Mouse (Mus musculus): ENCODE measurements around the gene Pgp. TPM values are rescaled to one million over a fixed set of nuclear protein-coding genes. Genes with fewer than 3 reads are reported as not detected.

The Pgp gene
- total and polyA plus RNA-seq, 2 experiments from 2014 or later, result 74.1 to 94.1 TPM

DNA sequence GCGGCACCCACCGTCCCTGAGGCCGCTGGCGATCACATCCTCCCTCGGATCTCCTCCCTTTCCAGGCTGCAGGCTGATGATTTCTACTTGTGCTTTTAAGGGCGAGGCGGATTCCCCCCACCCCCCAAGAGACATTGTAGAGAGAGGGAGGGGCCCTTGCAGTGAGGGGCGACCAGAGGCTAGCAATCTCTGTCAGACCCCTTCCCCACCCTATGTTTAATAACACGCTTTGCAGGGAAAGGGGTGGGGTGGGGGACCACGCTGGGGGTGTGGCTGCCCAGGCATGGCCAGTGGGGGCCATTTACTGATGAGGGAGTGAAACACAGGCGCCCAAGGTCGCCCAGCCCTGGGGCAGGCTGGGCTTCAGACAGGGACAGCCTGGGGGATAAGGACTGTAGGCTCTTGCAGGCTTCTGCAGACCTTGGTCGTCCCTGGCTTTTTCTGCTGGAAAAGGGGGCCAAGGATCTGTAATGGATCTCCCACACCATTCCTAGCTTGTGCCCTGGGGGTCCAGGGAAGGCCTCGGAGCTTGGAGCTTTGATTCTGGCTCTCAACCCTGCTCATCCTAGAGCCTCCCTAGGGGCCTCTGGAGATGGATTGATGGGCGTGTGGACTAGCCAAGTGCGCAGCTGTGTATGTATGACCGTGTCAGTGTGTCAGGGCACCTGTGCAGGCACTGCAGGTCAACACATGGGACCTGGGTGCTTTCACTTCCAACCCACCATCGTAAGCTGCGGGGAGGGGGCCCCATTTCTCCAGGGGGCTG, 19.3 kb downstream of the Pgp start:
- WGBS, result 12% methylated on average over 19 of the region's 19 CpGs
- peak; percentile 50 for DNase-seq (ENCODE audit: low spot score)
- Histone ChIP-seq H3K4me2 (ENCODE audit: low read depth, low read length) (peak overlapping the region; percentile 70), H3K27me3 (ENCODE audit: insufficient read depth, low read length) (no peaks in the 10 kb centered on the region), H3K36me3 (ENCODE audit: insufficient read depth, low read length) (no peaks in the 10 kb centered on the region), H3K9me3 (ENCODE audit: low read length) (no peaks in the 10 kb centered on the region), H3K27ac (peak overlapping the region; percentile 97), H3K4me1 (ENCODE audit: insufficient read depth, low read length) (peaks cover 18% of the 10 kb centered on the region), H3K9ac (replicated peaks; ENCODE audit: low read length) (peak overlapping the region; percentile 96), H3K4me3 (ENCODE audit: low read length) (peak overlapping the region; percentile 96)
- ATAC-seq, result peak; percentile 50
- TF ChIP-seq CTCF (IDR thresholded peaks at IDR 0.05; ENCODE audit: low read depth), result no peak

DNA sequence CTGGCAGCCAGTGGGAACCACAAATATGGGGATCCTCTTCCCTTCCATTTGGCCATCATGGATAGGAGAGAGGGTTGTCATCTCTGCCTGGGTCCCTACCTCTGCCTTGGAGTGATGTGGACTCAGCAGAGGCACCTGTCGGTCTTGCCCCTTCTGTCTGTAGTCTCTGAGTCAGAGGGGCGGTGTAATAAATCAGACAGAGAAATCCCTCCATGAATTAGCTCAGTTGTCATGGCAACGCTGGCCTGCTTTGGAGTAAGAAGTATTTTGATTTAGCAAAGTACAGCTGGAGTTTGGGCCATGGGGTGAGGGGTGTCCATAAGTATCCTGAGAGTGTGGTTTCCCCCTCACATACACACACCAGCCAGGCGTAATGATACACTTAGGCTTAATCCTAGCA, 20.2 kb downstream of the Pgp start:
- Histone ChIP-seq H3K9me3 (ENCODE audit: low read length) (no peaks in the 10 kb centered on the region), H3K4me1 (ENCODE audit: insufficient read depth, low read length) (peaks cover 16% of the 10 kb centered on the region), H3K9ac (replicated peaks; ENCODE audit: low read length) (peak overlapping the region; percentile 96; the same call in 1 of the 2 replicates), H3K4me2 (ENCODE audit: low read depth, low read length) (peak overlapping the region; percentile 70), H3K27ac (peak overlapping the region; percentile 97; the same call in 1 of the 2 replicates), H3K36me3 (ENCODE audit: insufficient read depth, low read length) (no peaks in the 10 kb centered on the region), H3K4me3 (ENCODE audit: low read length) (peak overlapping the region; percentile 96), H3K27me3 (ENCODE audit: insufficient read depth, low read length) (no peaks in the 10 kb centered on the region)
- ATAC-seq (no peak), DNase-seq (ENCODE audit: low spot score) (peak; percentile 57)
- WGBS, result 60% methylated on average over 4 of the region's 4 CpGs
- TF ChIP-seq CTCF (IDR thresholded peaks at IDR 0.05; ENCODE audit: low read depth), result no peak

DNA sequence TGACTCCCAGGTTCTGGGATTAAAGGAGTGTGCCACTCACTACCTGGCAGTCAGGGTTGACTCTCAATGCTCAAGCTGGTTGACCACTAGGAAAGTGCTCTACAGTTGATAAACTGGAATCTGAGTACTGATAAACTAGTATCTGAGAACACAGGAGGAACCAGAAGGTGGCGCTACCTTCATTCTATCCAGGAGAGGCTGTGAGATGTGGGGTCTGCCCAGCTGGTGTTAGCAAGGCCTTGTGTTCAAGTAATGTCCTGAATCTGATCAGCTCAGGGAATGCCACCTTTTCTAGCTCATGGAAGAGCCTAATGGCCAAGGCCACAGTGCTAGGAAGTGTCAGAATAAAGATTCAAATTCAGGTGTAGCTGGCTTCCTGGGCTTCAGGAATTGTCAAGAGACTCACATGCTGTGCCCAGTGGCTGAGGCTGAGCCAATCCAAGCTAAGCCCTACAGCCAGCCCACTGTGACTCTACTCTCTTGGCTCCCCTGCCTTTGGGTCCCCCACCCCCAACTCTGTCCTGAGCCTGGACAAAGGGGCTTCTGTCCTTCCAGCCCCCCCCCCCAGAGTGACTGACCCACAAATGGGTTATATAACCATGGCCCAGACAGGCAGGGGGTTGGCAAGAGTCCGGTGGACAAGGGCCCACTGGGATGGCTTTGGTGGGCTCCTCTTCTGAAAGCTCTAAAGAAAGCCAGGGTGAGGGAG, 24.6 kb downstream of the Pgp start:
- Histone ChIP-seq H3K4me1 (ENCODE audit: insufficient read depth, low read length) (peaks cover 8% of the 10 kb centered on the region; the same call in 1 of the 2 replicates), H3K9ac (replicated peaks; ENCODE audit: low read length) (no peak overlapping the region), H3K4me2 (ENCODE audit: low read depth, low read length) (no peak overlapping the region), H3K36me3 (ENCODE audit: insufficient read depth, low read length) (peaks cover 37% of the 10 kb centered on the region), H3K9me3 (ENCODE audit: low read length) (no peaks in the 10 kb centered on the region), H3K27ac (peak overlapping the region; percentile 65), H3K27me3 (ENCODE audit: insufficient read depth, low read length) (no peaks in the 10 kb centered on the region), H3K4me3 (ENCODE audit: low read length) (no peak overlapping the region)
- DNase-seq (ENCODE audit: low spot score) (peak; percentile 78), ATAC-seq (peak; percentile 77)
- WGBS, result 29% methylated on average over 2 of the region's 2 CpGs
- TF ChIP-seq CTCF (IDR thresholded peaks at IDR 0.05; ENCODE audit: low read depth), result peak; percentile 70

DNA sequence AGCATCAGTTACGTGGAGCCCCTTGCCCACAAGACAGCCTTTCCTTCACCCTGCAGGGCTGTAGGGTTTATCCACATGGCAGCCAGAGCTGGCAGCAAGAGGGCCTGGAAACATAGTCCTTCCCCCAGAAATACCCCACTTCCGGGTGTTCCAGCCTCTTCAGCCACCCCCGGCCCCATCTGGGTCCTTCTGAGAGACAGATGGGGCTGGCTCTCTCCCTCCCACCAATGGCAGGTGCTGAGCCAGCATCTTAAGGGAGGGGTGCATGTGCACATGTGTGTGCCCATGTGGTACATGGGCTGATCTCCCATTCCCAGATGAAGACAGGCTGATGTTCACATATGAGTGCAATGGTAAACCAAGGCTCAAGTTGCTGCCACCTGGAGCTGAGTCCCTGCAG, 25.3 kb downstream of the Pgp start:
- Histone ChIP-seq H3K36me3 (ENCODE audit: insufficient read depth, low read length) (peaks cover 43% of the 10 kb centered on the region), H3K27ac (peak overlapping the region; percentile 65), H3K9me3 (ENCODE audit: low read length) (no peaks in the 10 kb centered on the region), H3K4me1 (ENCODE audit: insufficient read depth, low read length) (0 out of 2 replicates have a peak, but pooled peaks cover 3% of the 10 kb centered on the region), H3K9ac (replicated peaks; ENCODE audit: low read length) (no peak overlapping the region), H3K4me3 (ENCODE audit: low read length) (no peak overlapping the region), H3K27me3 (ENCODE audit: insufficient read depth, low read length) (no peaks in the 10 kb centered on the region), H3K4me2 (ENCODE audit: low read depth, low read length) (no peak overlapping the region)
- WGBS, result 50% methylated on average over 3 of the region's 3 CpGs
- TF ChIP-seq CTCF (IDR thresholded peaks at IDR 0.05; ENCODE audit: low read depth), result no peak
- peak; percentile 42; the same call in 1 of the 2 replicates for ATAC-seq
- DNase-seq (ENCODE audit: low spot score), result no peak

DNA sequence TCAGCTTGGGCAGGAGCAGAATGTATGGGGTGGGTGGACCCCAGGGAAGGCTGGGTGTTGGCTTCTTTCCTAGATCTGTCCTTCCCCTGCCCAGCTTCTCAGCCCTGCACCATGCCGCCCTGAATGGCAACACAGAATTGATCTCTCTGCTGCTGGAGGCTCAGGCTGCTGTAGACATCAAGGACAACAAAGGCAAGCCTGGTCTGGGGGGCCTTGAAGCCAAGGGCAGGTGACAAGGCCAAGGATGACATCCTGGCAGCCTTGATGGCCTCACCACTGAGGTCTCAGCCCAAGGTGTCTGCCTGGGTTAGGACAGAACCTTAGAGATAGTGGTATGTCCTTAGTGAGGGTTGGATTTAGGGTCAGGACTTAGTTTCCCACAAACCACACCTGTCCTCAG, 25.8 kb downstream of the Pgp start:
- no peak for DNase-seq (ENCODE audit: low spot score)
- Histone ChIP-seq H3K4me1 (ENCODE audit: insufficient read depth, low read length) (0 out of 2 replicates have a peak, but pooled peaks cover 3% of the 10 kb centered on the region), H3K27me3 (ENCODE audit: insufficient read depth, low read length) (no peaks in the 10 kb centered on the region), H3K27ac (peak overlapping the region; percentile 65; the same call in 1 of the 2 replicates), H3K4me3 (ENCODE audit: low read length) (no peak overlapping the region), H3K9ac (replicated peaks; ENCODE audit: low read length) (no peak overlapping the region), H3K36me3 (ENCODE audit: insufficient read depth, low read length) (peaks cover 49% of the 10 kb centered on the region), H3K9me3 (ENCODE audit: low read length) (no peaks in the 10 kb centered on the region), H3K4me2 (ENCODE audit: low read depth, low read length) (no peak overlapping the region)
- ATAC-seq, result no peak
- TF ChIP-seq CTCF (IDR thresholded peaks at IDR 0.05; ENCODE audit: low read depth), result no peak
- 64% methylated on average over 1 of the region's 1 CpGs for WGBS

DNA sequence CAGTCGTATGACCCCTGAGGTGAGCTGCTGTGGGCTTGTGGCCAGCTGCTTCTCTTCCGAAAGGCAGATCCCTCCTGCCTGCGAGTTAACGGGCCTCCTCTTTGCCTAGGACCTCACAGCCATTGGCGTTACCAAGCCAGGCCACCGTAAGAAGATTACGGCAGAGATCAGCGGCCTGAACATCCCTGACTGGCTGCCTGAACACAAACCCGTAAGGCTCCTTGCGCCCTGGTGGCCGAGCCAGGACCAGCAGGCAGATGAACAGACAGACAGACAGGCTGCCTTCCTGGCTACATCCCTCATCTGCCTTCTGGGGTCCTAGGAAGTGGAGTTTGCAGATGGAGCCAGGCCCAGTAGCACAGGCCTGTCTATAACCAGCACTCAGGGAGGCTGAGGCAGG, 32.0 kb downstream of the Pgp start:
- Histone ChIP-seq H3K4me2 (ENCODE audit: low read depth, low read length) (no peak overlapping the region), H3K36me3 (ENCODE audit: insufficient read depth, low read length) (peaks cover 75% of the 10 kb centered on the region), H3K4me1 (ENCODE audit: insufficient read depth, low read length) (0 out of 2 replicates have a peak, but pooled peaks cover 2% of the 10 kb centered on the region), H3K27ac (no peak overlapping the region), H3K4me3 (ENCODE audit: low read length) (no peak overlapping the region), H3K9me3 (ENCODE audit: low read length) (no peaks in the 10 kb centered on the region), H3K9ac (replicated peaks; ENCODE audit: low read length) (no peak overlapping the region), H3K27me3 (ENCODE audit: insufficient read depth, low read length) (no peaks in the 10 kb centered on the region)
- ATAC-seq, result no peak
- WGBS, result 42% methylated on average over 11 of the region's 11 CpGs
- peak; percentile 51 for TF ChIP-seq CTCF (IDR thresholded peaks at IDR 0.05; ENCODE audit: low read depth)
- no peak for DNase-seq (ENCODE audit: low spot score)

Measured in hindbrain, postnatal 0 days (tissue).